Mouse (Mus musculus): Measurements from ENCODE around the gene Coa5. TPM values are rescaled to one million over a fixed set of nuclear protein-coding genes. Genes with fewer than 3 reads are reported as not detected.

Gene Coa5
- polyA plus RNA-seq, 1 experiment = 56.2 TPM

- TF ChIP-seq POLR2A (IDR thresholded peaks at IDR 0.05; ENCODE audit: borderline replicate concordance, low read depth, low read length) = no peak
- no peak for TF ChIP-seq CTCF (IDR thresholded peaks at IDR 0.05; ENCODE audit: low read depth, low read length)
- Histone ChIP-seq H3K27ac (ENCODE audit: insufficient read depth, low read depth, low read length) (no peak overlapping the region), H3K4me3 (ENCODE audit: insufficient read depth, low read length) (no peak overlapping the region), H3K4me1 (ENCODE audit: control insufficient read depth, insufficient read depth, low read length) (peaks cover 10% of the 10 kb centered on the region)
These were observed 21.8 kb downstream of the Coa5 start for GRCm38 (mm10) chr1:37408059-37408458.

DNA sequence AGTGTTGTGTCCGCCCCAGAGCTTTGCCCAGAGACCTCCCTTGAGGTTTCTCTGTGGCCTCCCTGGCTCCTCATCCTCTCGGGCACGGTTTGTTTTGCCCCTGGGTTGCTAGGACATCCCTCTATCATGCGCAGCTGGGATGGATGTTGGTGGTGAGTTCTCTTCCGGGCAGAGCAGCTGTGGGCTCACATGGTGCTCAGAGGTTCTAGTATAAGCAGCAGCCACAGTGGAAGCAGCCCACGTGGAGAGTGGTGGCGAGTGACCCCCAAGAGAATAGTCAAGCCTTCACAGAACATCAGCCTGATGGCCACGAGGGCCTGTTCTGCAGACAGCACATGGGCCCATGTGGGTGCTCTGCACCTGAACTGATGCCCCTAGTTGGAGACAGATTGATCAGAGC is 22.7 kb downstream of the Coa5 start:
- no peak overlapping the region for H3K27ac ChIP-seq (ENCODE audit: insufficient read depth, low read depth, low read length)
- TF ChIP-seq POLR2A (IDR thresholded peaks at IDR 0.05; ENCODE audit: borderline replicate concordance, low read depth, low read length) = no peak
- no peak for TF ChIP-seq CTCF (IDR thresholded peaks at IDR 0.05; ENCODE audit: low read depth, low read length)
- H3K4me1 ChIP-seq (ENCODE audit: control insufficient read depth, insufficient read depth, low read length) = peaks cover 10% of the 10 kb centered on the region
- no peak overlapping the region for H3K4me3 ChIP-seq (ENCODE audit: insufficient read depth, low read length)

DNA sequence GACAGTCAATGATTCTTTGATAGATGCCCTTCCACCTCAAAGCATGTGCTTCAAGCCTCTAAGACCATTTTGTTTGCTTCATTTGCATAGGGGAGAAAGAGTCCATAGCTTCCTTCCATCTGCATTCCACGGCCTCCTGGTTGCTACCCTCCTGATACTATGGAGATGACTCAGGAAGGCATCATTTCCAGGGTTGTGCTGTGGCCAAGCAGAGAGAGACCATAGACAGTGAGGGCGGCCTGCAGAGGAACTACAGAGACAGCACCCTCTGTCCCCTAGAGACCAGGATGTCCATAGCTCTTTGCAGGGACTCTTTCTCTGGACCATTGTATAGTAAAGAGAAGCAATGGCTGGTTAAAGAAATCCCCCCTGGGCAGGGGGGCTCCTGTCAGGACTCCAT is 24.8 kb downstream of the Coa5 start:
- no peak overlapping the region for H3K27ac ChIP-seq (ENCODE audit: insufficient read depth, low read depth, low read length)
- H3K4me1 ChIP-seq (ENCODE audit: control insufficient read depth, insufficient read depth, low read length) = peaks cover 10% of the 10 kb centered on the region
- no peak overlapping the region for H3K4me3 ChIP-seq (ENCODE audit: insufficient read depth, low read length)
- TF ChIP-seq CTCF (IDR thresholded peaks at IDR 0.05; ENCODE audit: low read depth, low read length) (no peak), POLR2A (IDR thresholded peaks at IDR 0.05; ENCODE audit: borderline replicate concordance, low read depth, low read length) (no peak)

GRCm38 (mm10) chr1:37401687-37402086 is 28.2 kb downstream of the Coa5 start:
- no peaks in the 10 kb centered on the region for H3K4me1 ChIP-seq (ENCODE audit: control insufficient read depth, insufficient read depth, low read length)
- H3K4me3 ChIP-seq (ENCODE audit: insufficient read depth, low read length) = no peak overlapping the region
- TF ChIP-seq CTCF (IDR thresholded peaks at IDR 0.05; ENCODE audit: low read depth, low read length) (peak; percentile 23; the same call in 1 of the 2 replicates), POLR2A (IDR thresholded peaks at IDR 0.05; ENCODE audit: borderline replicate concordance, low read depth, low read length) (no peak)

GRCm38 (mm10) chr1:37399734-37400133 is 30.2 kb downstream of the Coa5 start:
- no peaks in the 10 kb centered on the region for H3K4me1 ChIP-seq (ENCODE audit: control insufficient read depth, insufficient read depth, low read length)
- H3K27ac ChIP-seq (ENCODE audit: insufficient read depth, low read depth, low read length) = no peak overlapping the region
- no peak for TF ChIP-seq POLR2A (IDR thresholded peaks at IDR 0.05; ENCODE audit: borderline replicate concordance, low read depth, low read length)
- no peak for TF ChIP-seq CTCF (IDR thresholded peaks at IDR 0.05; ENCODE audit: low read depth, low read length)
- no peak overlapping the region for H3K4me3 ChIP-seq (ENCODE audit: insufficient read depth, low read length)

More at GRCm38 (mm10) chr1:37401687-37402086, 28.2 kb downstream of the Coa5 start:
- no peak overlapping the region for H3K27ac ChIP-seq (ENCODE audit: insufficient read depth, low read depth, low read length)

- no peak overlapping the region for H3K27ac ChIP-seq (ENCODE audit: insufficient read depth, low read depth, low read length)
These were observed 30.9 kb downstream of the Coa5 start for GRCm38 (mm10) chr1:37398961-37399360.

DNA sequence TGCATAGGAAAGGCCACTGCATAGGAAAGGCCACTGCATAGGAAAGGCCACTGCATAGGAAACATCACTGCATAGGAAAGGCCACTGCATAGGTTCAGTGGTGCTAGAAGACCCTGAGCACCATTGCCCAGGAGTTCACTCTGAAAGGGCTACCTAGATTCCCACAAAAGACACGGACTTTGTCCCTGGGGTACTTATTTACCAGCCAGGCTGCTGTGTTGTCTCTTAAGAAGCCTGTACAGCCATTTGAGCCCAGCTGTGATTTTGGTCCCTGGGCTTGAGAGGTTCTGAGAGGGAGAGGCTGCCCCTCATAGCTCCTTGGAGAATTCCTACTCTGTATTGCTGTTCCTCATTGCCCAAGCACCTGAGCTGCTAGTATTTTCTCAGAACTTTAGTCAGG is 33.4 kb downstream of the Coa5 start:
- Histone ChIP-seq H3K4me1 (ENCODE audit: control insufficient read depth, insufficient read depth, low read length) (no peaks in the 10 kb centered on the region), H3K4me3 (ENCODE audit: insufficient read depth, low read length) (no peak overlapping the region)
- TF ChIP-seq CTCF (IDR thresholded peaks at IDR 0.05; ENCODE audit: low read depth, low read length) (no peak), POLR2A (IDR thresholded peaks at IDR 0.05; ENCODE audit: borderline replicate concordance, low read depth, low read length) (no peak)

More at GRCm38 (mm10) chr1:37398961-37399360, 30.9 kb downstream of the Coa5 start:
- Histone ChIP-seq H3K4me3 (ENCODE audit: insufficient read depth, low read length) (no peak overlapping the region), H3K4me1 (ENCODE audit: control insufficient read depth, insufficient read depth, low read length) (no peaks in the 10 kb centered on the region)
- no peak for TF ChIP-seq CTCF (IDR thresholded peaks at IDR 0.05; ENCODE audit: low read depth, low read length)
- no peak for TF ChIP-seq POLR2A (IDR thresholded peaks at IDR 0.05; ENCODE audit: borderline replicate concordance, low read depth, low read length)

GRCm38 (mm10) chr1:37393174-37393573 is 36.7 kb downstream of the Coa5 start:
- no peak overlapping the region for H3K4me3 ChIP-seq (ENCODE audit: insufficient read depth, low read length)
- TF ChIP-seq POLR2A (IDR thresholded peaks at IDR 0.05; ENCODE audit: borderline replicate concordance, low read depth, low read length) (no peak), CTCF (IDR thresholded peaks at IDR 0.05; ENCODE audit: low read depth, low read length) (no peak)
- H3K27ac ChIP-seq (ENCODE audit: insufficient read depth, low read depth, low read length) = no peak overlapping the region
- H3K4me1 ChIP-seq (ENCODE audit: control insufficient read depth, insufficient read depth, low read length) = no peaks in the 10 kb centered on the region

More for the DNA sequence above, 33.4 kb downstream of the Coa5 start:
- no peak overlapping the region for H3K27ac ChIP-seq (ENCODE audit: insufficient read depth, low read depth, low read length)

DNA sequence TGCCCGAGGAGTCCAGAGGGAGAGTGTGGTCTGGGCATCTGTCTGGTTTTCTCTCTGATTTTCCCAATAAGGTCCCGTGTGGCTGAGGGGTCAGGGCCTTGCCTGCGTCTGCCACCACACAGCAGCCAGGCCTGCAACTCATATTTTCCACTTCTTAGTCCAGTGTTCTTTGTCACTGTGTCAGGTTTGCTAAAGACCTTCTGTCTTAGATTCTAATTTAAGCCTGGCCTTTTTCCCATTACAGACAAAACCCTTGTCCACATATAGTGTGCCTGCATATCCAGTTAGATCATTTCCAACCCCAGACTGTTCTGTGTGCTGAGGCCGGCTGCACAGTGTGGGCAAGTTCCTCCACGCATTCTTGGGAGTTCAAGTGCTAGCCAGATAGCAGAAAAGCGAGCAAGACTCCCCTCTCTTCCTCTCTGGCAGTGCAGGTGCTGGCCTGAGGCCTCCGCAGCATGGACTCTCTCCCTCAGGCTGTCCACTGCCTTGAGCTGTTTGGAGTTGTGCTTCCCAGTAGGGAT is 43.4 kb downstream of the Coa5 start:
- Histone ChIP-seq H3K4me3 (ENCODE audit: insufficient read depth, low read length) (no peak overlapping the region), H3K4me1 (ENCODE audit: control insufficient read depth, insufficient read depth, low read length) (no peaks in the 10 kb centered on the region), H3K27ac (ENCODE audit: insufficient read depth, low read depth, low read length) (no peak overlapping the region)
- TF ChIP-seq POLR2A (IDR thresholded peaks at IDR 0.05; ENCODE audit: borderline replicate concordance, low read depth, low read length) (no peak), CTCF (IDR thresholded peaks at IDR 0.05; ENCODE audit: low read depth, low read length) (no peak)

GRCm38 (mm10) chr1:37384304-37384703 is 45.6 kb downstream of the Coa5 start:
- H3K27ac ChIP-seq (ENCODE audit: insufficient read depth, low read depth, low read length) = no peak overlapping the region
- H3K4me3 ChIP-seq (ENCODE audit: insufficient read depth, low read length) = no peak overlapping the region
- no peak for TF ChIP-seq POLR2A (IDR thresholded peaks at IDR 0.05; ENCODE audit: borderline replicate concordance, low read depth, low read length)
- no peak for TF ChIP-seq CTCF (IDR thresholded peaks at IDR 0.05; ENCODE audit: low read depth, low read length)
- no peaks in the 10 kb centered on the region for H3K4me1 ChIP-seq (ENCODE audit: control insufficient read depth, insufficient read depth, low read length)
